Mouse (Mus musculus): Measurements from ENCODE around the gene Vmn1r191.
"Not testable (repeated sequence)": the region's sequence is repeated elsewhere in the genome, so short reads cannot be mapped to it uniquely, and the experiment has no call there.

Vmn1r191 gene

GRCm38 (mm10) chr13:22183869-22184268 lies at the start of gene Vmn1r191:
Gene Vmn1r191, minus strand, starts transcription at chr13:22183969.
- Histone ChIP-seq H3K4me1 (replicated peaks; ENCODE audit: low read depth, low read length) (no peaks in the 10 kb centered on the region), H3K9me3 (ENCODE audit: low read length) (no peaks in the 10 kb centered on the region), H3K27me3 (ENCODE audit: insufficient read depth, low read length) (no peaks in the 10 kb centered on the region), H3K4me3 (replicated peaks; ENCODE audit: low read length) (no peak within 1 kb of the TSS), H3K36me3 (ENCODE audit: insufficient read depth, low read length) (no peaks in the 10 kb centered on the region)
- TF ChIP-seq NANOG (IDR thresholded peaks at IDR 0.05; ENCODE audit: borderline replicate concordance, low read length): no peak

- H3K27me3 ChIP-seq (ENCODE audit: insufficient read depth, low read length); H3K4me3 ChIP-seq (replicated peaks; ENCODE audit: low read length); H3K36me3 ChIP-seq (ENCODE audit: insufficient read depth, low read length); H3K9me3 ChIP-seq (ENCODE audit: low read length); H3K4me1 ChIP-seq (replicated peaks; ENCODE audit: low read depth, low read length): not testable (repeated sequence)
Measured at GRCm38 (mm10) chr13:22223060-22223459, 39.3 kb upstream of the Vmn1r191 start, which contains the start of gene Vmn1r193. Gene Vmn1r193, minus strand, starts transcription at chr13:22223160.

GRCm38 (mm10) chr13:22192756-22193155 lies 9.0 kb upstream of the Vmn1r191 start:
- H3K36me3 ChIP-seq (ENCODE audit: insufficient read depth, low read length); H3K4me1 ChIP-seq (replicated peaks; ENCODE audit: low read depth, low read length); H3K4me3 ChIP-seq (replicated peaks; ENCODE audit: low read length); H3K27me3 ChIP-seq (ENCODE audit: insufficient read depth, low read length): not testable (repeated sequence)
- TF ChIP-seq NANOG (IDR thresholded peaks at IDR 0.05; ENCODE audit: borderline replicate concordance, low read length): peak; percentile 36; the same call in 1 of the 2 replicates
- peaks cover 27% of the 10 kb centered on the region for H3K9me3 ChIP-seq (ENCODE audit: low read length)

GRCm38 (mm10) chr13:22191041-22191440 lies 7.3 kb upstream of the Vmn1r191 start, which contains the start of gene Vmn1r192:
Gene Vmn1r192, minus strand, starts transcription at chr13:22191141.
- Histone ChIP-seq H3K9me3 (ENCODE audit: low read length) (peaks cover 22% of the 10 kb centered on the region), H3K27me3 (ENCODE audit: insufficient read depth, low read length) (no peaks in the 10 kb centered on the region), H3K4me3 (replicated peaks; ENCODE audit: low read length) (no peak within 1 kb of the TSS), H3K36me3 (ENCODE audit: insufficient read depth, low read length) (no peaks in the 10 kb centered on the region), H3K4me1 (replicated peaks; ENCODE audit: low read depth, low read length) (no peaks in the 10 kb centered on the region)
- no peak for TF ChIP-seq NANOG (IDR thresholded peaks at IDR 0.05; ENCODE audit: borderline replicate concordance, low read length)
- no peak for TF ChIP-seq CTCF (conservative IDR thresholded peaks at IDR 0.05; ENCODE audit: low read length)
- TF ChIP-seq POU5F1 (IDR thresholded peaks at IDR 0.05; ENCODE audit: borderline replicate concordance, low read length): no peak

- Histone ChIP-seq H3K4me3 (replicated peaks; ENCODE audit: low read length) (no peak overlapping the region), H3K4me1 (replicated peaks; ENCODE audit: low read depth, low read length) (no peaks in the 10 kb centered on the region), H3K27me3 (ENCODE audit: insufficient read depth, low read length) (no peaks in the 10 kb centered on the region), H3K9me3 (ENCODE audit: low read length) (peaks cover 20% of the 10 kb centered on the region), H3K36me3 (ENCODE audit: insufficient read depth, low read length) (no peaks in the 10 kb centered on the region)
- no peak for TF ChIP-seq NANOG (IDR thresholded peaks at IDR 0.05; ENCODE audit: borderline replicate concordance, low read length)
- TF ChIP-seq POU5F1 (IDR thresholded peaks at IDR 0.05; ENCODE audit: borderline replicate concordance, low read length): no peak
- TF ChIP-seq CTCF (conservative IDR thresholded peaks at IDR 0.05; ENCODE audit: low read length): no peak
Measured at GRCm38 (mm10) chr13:22190385-22190784, 6.6 kb upstream of the Vmn1r191 start.

GRCm38 (mm10) chr13:22189313-22189712 lies 5.5 kb upstream of the Vmn1r191 start:
- no peak for TF ChIP-seq NANOG (IDR thresholded peaks at IDR 0.05; ENCODE audit: borderline replicate concordance, low read length)
- TF ChIP-seq CTCF (conservative IDR thresholded peaks at IDR 0.05; ENCODE audit: low read length): no peak
- TF ChIP-seq POU5F1 (IDR thresholded peaks at IDR 0.05; ENCODE audit: borderline replicate concordance, low read length): no peak
- H3K36me3 ChIP-seq (ENCODE audit: insufficient read depth, low read length): no peaks in the 10 kb centered on the region
- H3K4me3 ChIP-seq (replicated peaks; ENCODE audit: low read length): no peak overlapping the region
- H3K9me3 ChIP-seq (ENCODE audit: low read length): peaks cover 20% of the 10 kb centered on the region
- H3K27me3 ChIP-seq (ENCODE audit: insufficient read depth, low read length): no peaks in the 10 kb centered on the region
- H3K4me1 ChIP-seq (replicated peaks; ENCODE audit: low read depth, low read length): no peaks in the 10 kb centered on the region

GRCm38 (mm10) chr13:22168416-22168815 lies 15.4 kb downstream of the Vmn1r191 start:
- Histone ChIP-seq H3K4me1 (replicated peaks; ENCODE audit: low read depth, low read length) (peaks cover 5% of the 10 kb centered on the region; the same call in 1 of the 2 replicates), H3K27me3 (ENCODE audit: insufficient read depth, low read length) (no peaks in the 10 kb centered on the region), H3K36me3 (ENCODE audit: insufficient read depth, low read length) (no peaks in the 10 kb centered on the region), H3K4me3 (replicated peaks; ENCODE audit: low read length) (peak overlapping the region; percentile 59), H3K9me3 (ENCODE audit: low read length) (peaks cover 40% of the 10 kb centered on the region)
- TF ChIP-seq POU5F1 (IDR thresholded peaks at IDR 0.05; ENCODE audit: borderline replicate concordance, low read length): no peak
- no peak for TF ChIP-seq CTCF (conservative IDR thresholded peaks at IDR 0.05; ENCODE audit: low read length)
- TF ChIP-seq NANOG (IDR thresholded peaks at IDR 0.05; ENCODE audit: borderline replicate concordance, low read length): no peak

- H3K27me3 ChIP-seq (ENCODE audit: insufficient read depth, low read length); H3K4me1 ChIP-seq (replicated peaks; ENCODE audit: low read depth, low read length); H3K9me3 ChIP-seq (ENCODE audit: low read length); H3K36me3 ChIP-seq (ENCODE audit: insufficient read depth, low read length); H3K4me3 ChIP-seq (replicated peaks; ENCODE audit: low read length): not testable (repeated sequence)
Measured at GRCm38 (mm10) chr13:22136495-22137293, 47.1 kb downstream of the Vmn1r191 start.
